In genomic region chr11:87920301-87920700, GRCm38 (mm10) we compare ENCODE assay signal across 7 mouse cellular contexts. TPM values are rescaled to one million over a fixed set of nuclear protein-coding genes. Genes with fewer than 3 reads are reported as not detected.
"Had no signal": no experiment of that assay in that cellular context is flagged by ENCODE, and none has a peak within 500 bp of the region (broad histone marks: within the 10 kb centered on the region; RNA-seq: fewer than 3 reads in every experiment).

No protein-coding gene starts in this region.

- DNase-seq: kidney, adult 18-20 months; lung, adult 2 months had no signal

RNA-seq across cellular contexts. Expression of gene Olfr464, which starts 0.5 kb away (rescaled TPM):
- total RNA-seq: layer of hippocampus, adult 2 months; layer of hippocampus, postnatal 10 days; megakaryocyte progenitor cell, adult 5-6 weeks had no signal

RNA-seq across cellular contexts. Expression of gene Olfr463, which starts 23.1 kb away (rescaled TPM):
- total RNA-seq: layer of hippocampus, adult 2 months; layer of hippocampus, postnatal 10 days; left cerebral cortex, adult 18-20 months; megakaryocyte progenitor cell, adult 5-6 weeks; midbrain, postnatal 0 days had no signal

RNA-seq across cellular contexts. Expression of gene Olfr462, which starts 28.2 kb away (rescaled TPM):
- total RNA-seq: layer of hippocampus, adult 2 months; layer of hippocampus, postnatal 10 days; left cerebral cortex, adult 18-20 months; megakaryocyte progenitor cell, adult 5-6 weeks; midbrain, postnatal 0 days had no signal

RNA-seq across cellular contexts. Expression of gene Epx, which starts 45.0 kb away (rescaled TPM):
- total RNA-seq: layer of hippocampus, adult 2 months; left cerebral cortex, adult 18-20 months had no signal
